Mouse (Mus musculus) ES-Bruce4 (cell line): ENCODE results near the gene St6gal1. TPM values are rescaled to one million over a fixed set of nuclear protein-coding genes. Genes with fewer than 3 reads are reported as not detected.

Experiments used
- H3K27ac ChIP-seq: 2 replicates; pipeline ENCODE4 v1.5.1; 2012; ENCODE audit warnings: low read length, inconsistent platforms; ENCODE audit not compliant: insufficient read depth
- H3K27me3 ChIP-seq: 2 replicates; pipeline ENCODE4 v1.6.1; 2012; ENCODE audit warnings: mild to moderate bottlenecking, low read length, inconsistent platforms; ENCODE audit not compliant: control insufficient read depth, poor library complexity, insufficient read depth, severe bottlenecking
- H3K36me3 ChIP-seq: 2 replicates; pipeline ENCODE4 v1.6.1; 2012; ENCODE audit warnings: inconsistent platforms, mild to moderate bottlenecking, low read length, moderate library complexity; ENCODE audit not compliant: control insufficient read depth, poor library complexity, insufficient read depth, severe bottlenecking
- H3K4me1 ChIP-seq: one replicate; pipeline ENCODE4 v1.8.1; 2011; ENCODE audit warnings: low read length; ENCODE audit not compliant: control insufficient read depth, insufficient read depth
- H3K4me3 ChIP-seq: 2 replicates; pipeline ENCODE4 v1.5.1; 2011; ENCODE audit warnings: low read depth, mild to moderate bottlenecking, low read length
- H3K9ac ChIP-seq: 2 replicates; pipeline ENCODE4 v1.6.1; 2012; ENCODE audit warnings: low read depth, mild to moderate bottlenecking, inconsistent platforms; ENCODE audit not compliant: poor library complexity, severe bottlenecking
- H3K9me3 ChIP-seq: replicated peaks from 2 replicates; pipeline ENCODE4 v1.6.1; 2012; ENCODE audit warnings: mild to moderate bottlenecking, low read length, inconsistent platforms; ENCODE audit not compliant: control insufficient read depth, poor library complexity, insufficient read depth, severe bottlenecking
- CTCF ChIP-seq: IDR thresholded peaks from one replicate; pipeline ENCODE4 v1.8.1; 2011; ENCODE audit warnings: low read depth, low read length
- EP300 ChIP-seq: IDR thresholded peaks from 2 replicates; pipeline ENCODE4 v1.6.1; 2011; ENCODE audit warnings: low read depth, low read length; ENCODE audit not compliant: insufficient read depth
- POLR2A ChIP-seq: IDR thresholded peaks from one replicate; pipeline ENCODE4 v1.8.1; 2011; ENCODE audit warnings: low read length; ENCODE audit not compliant: insufficient read depth
- polyA plus RNA-seq: library from polyadenylated mRNA; stranded (reverse); fragments of >200 nt; gene quantifications from 2 replicates; pipeline ENCODE4 v1.2.4, GENCODE M21; 2011; ENCODE audit warnings: low read depth; ENCODE audit not compliant: missing spikeins, insufficient read depth, insufficient read length

St6gal1 gene
- polyA plus RNA-seq, 1 experiment: 14.0 TPM

DNA sequence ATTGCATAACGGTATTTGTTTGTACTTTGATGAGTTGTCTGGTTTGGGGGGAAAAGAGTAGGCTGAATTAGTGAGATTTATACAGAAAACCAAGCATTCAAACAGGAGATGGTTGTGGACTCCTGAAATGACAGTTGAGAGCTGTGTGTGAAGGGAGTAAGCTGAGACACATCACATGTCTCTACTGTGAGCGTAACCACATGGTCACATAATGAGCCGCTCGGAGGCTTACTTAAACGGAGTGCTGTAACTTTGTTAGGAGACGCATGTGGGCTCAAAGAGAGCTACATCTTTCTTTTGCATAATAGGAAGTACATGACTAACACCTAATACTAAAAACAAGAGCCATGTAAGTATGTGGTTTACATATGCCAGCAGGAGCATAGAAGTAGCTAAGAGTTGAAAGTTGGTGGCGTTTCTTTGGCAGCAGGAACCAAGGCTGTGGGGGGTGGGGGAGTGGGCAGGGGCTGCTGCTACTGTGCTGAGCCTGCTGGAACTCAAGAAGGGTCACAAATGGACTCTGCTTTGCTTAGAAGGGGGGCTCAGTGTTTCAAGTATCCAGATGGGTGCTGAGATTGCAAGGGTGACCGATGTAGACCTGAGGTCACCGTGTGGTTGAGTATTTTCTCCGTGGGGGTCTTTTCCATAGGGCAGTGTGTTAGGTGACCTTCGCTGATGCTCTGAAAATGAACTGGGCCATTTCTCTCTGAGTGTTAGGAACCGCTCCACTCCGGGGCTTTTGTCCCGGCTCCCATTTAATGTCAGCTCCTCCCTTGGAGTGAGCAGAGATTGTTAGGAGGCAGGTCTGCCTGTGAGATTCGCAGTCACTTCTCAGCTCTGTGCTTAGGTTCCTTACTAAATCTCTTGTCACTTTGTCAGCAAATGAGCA, 26.3 kb downstream of the St6gal1 start:
- Histone ChIP-seq H3K4me1 (no peaks in the 10 kb centered on the region), H3K36me3 (no peaks in the 10 kb centered on the region), H3K4me3 (no peak overlapping the region), H3K27ac (no peak overlapping the region), H3K9ac (no peak overlapping the region), H3K27me3 (no peaks in the 10 kb centered on the region), H3K9me3 (no peaks in the 10 kb centered on the region)
- TF ChIP-seq POLR2A (no peak), CTCF (no peak), EP300 (no peak)

DNA sequence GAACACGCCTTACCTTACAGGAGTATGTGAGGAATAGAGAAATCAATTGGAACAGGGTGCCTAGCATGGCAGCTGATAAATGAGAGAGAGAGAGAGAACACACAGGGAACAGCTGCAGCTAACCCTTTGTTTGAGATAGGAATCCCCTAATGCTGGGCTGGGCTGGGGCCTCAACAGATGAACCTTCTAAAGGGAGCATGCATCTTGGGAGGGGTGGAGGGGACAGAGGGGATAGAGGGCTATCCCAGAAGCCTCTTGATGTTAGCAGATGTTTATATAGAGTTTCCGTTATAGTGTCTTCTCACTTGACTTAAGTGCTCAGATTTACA, 26.9 kb downstream of the St6gal1 start:
- H3K9ac ChIP-seq: no peak overlapping the region
- H3K36me3 ChIP-seq: no peaks in the 10 kb centered on the region
- no peaks in the 10 kb centered on the region for H3K27me3 ChIP-seq
- no peaks in the 10 kb centered on the region for H3K9me3 ChIP-seq
- no peak overlapping the region for H3K27ac ChIP-seq
- H3K4me3 ChIP-seq: no peak overlapping the region
- TF ChIP-seq EP300 (no peak), CTCF (no peak), POLR2A (no peak)
- no peaks in the 10 kb centered on the region for H3K4me1 ChIP-seq

DNA sequence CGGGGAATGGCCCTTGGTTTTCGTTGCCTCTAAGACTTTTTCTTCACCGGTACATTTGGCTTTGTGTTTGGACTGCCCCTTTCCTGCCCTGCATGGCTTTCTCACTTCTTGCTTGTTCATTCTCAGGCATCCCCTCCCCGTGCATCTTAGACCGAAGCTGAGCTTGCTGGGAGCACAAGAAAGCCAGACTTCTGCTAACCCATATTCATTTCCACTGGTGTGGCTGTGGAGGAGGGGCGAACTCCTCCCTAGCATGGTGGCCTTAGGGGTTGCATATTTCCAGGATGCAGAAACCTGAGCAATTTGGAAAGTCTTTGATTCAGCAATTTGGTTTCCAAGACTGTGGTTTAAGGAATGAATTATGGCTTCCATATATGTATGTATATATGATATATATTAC, 29.1 kb downstream of the St6gal1 start:
- no peak overlapping the region for H3K9ac ChIP-seq
- no peaks in the 10 kb centered on the region for H3K4me1 ChIP-seq
- no peaks in the 10 kb centered on the region for H3K27me3 ChIP-seq
- H3K27ac ChIP-seq: no peak overlapping the region
- TF ChIP-seq CTCF (no peak), POLR2A (no peak), EP300 (no peak)
- no peaks in the 10 kb centered on the region for H3K9me3 ChIP-seq
- H3K4me3 ChIP-seq: no peak overlapping the region
- no peaks in the 10 kb centered on the region for H3K36me3 ChIP-seq

- TF ChIP-seq EP300 (no peak), CTCF (no peak), POLR2A (no peak)
- Histone ChIP-seq H3K36me3 (no peaks in the 10 kb centered on the region), H3K4me1 (no peaks in the 10 kb centered on the region), H3K27ac (no peak overlapping the region), H3K4me3 (no peak overlapping the region), H3K9me3 (no peaks in the 10 kb centered on the region), H3K9ac (no peak overlapping the region), H3K27me3 (no peaks in the 10 kb centered on the region)
Observed at GRCm38 (mm10) chr16:23254062-23254461, 29.5 kb downstream of the St6gal1 start.

DNA sequence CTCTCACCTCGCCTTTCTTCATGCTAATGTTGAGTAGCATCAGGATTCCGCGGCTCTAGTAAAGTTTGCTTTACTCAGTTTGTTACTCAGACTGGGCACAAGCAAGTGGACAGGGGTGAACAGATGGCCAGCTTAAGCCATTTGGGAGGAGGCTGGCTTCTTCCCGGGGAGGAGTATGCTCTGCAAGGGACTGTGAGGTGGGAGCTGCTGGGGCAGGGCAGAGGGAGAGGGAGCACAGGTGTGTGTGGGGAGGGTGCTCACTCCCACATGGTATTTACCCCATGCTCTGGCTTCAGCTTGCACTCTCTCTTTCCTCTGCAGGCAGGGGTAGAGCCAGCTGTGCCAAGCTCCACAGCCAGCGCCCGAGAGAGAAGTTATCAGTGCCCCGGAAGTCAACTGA, 32.1 kb downstream of the St6gal1 start:
- Histone ChIP-seq H3K27me3 (no peaks in the 10 kb centered on the region), H3K4me1 (peaks cover 4% of the 10 kb centered on the region), H3K9ac (no peak overlapping the region), H3K4me3 (no peak overlapping the region), H3K36me3 (no peaks in the 10 kb centered on the region), H3K27ac (no peak overlapping the region), H3K9me3 (no peaks in the 10 kb centered on the region)
- TF ChIP-seq CTCF (no peak), EP300 (no peak), POLR2A (no peak)

DNA sequence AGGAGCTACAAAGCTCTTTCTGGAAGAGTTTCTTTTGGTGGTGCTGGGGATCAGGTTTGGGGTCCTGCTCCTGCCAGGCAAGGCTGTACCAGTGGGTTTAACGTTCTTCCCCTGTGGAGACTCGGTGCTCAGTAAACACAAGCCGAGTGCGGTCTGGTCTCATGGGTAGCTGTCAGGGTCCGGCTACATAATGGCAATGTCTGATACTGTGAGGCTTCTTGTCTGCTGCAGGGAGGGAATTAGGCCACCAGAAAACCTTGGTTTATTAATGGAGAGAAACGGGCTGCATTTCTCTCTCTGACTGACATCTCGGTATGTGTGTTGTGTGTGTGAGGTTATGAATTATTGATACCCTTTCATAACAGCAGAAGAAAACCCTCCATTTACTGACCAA, 33.9 kb downstream of the St6gal1 start:
- Histone ChIP-seq H3K9me3 (no peaks in the 10 kb centered on the region), H3K36me3 (no peaks in the 10 kb centered on the region), H3K27me3 (no peaks in the 10 kb centered on the region), H3K9ac (no peak overlapping the region), H3K4me1 (peaks cover 8% of the 10 kb centered on the region), H3K4me3 (no peak overlapping the region), H3K27ac (no peak overlapping the region)
- TF ChIP-seq EP300 (no peak), POLR2A (no peak), CTCF (no peak)
